Mouse (Mus musculus): ENCODE results near the gene Ehbp1. TPM values are rescaled to one million over a fixed set of nuclear protein-coding genes. Genes with fewer than 3 reads are reported as not detected.

The Ehbp1 gene
- polyA plus RNA-seq, 1 experiment from 2014 or later: 20.1 TPM

DNA sequence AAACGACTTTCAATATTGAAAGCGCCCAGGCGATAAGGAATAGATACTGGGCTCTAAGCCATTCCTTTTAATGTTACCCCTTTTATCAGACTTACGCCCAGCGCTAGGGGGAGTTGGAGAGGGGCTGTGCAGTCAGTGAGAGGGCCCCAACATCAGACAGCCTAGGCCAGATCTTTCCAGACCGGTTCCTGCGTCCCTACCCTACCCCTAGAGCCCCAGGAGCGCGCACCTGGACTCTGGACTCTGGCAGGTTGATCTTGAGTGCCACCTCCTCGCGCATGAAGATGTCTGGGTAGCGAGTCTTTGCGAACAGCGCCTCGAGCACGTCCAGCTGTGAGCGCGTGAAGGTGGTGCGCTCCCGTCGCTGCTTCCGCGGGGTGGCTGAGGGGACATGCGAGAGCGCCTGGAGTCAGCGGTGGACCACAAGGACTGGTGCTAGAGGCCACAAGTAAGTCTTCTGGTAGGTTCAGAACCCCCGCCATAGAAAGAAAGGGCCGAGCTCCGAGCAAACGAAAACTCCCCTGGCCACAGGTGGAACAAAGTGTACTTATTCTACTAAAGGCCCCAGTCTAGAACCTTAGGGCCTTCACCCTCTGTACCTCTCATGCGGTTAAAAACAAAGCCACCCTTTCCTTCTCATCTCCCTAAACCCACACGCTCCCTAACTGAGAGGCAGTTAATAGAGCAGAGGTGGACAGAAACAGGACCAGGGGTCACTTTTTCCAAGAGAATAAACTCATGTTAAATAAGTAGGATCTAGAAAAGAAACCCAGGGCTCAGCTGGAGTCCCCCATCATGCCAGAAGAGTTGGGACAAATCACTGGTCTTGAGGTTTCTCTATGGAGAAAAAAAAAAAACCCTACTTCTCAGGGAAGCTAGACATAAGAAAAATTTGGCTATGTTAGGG lies 343.7 kb downstream of the Ehbp1 start:
- Histone ChIP-seq H3K4me3 (no peak overlapping the region), H3K9ac (no peak overlapping the region), H3K4me1 (peaks cover 46% of the 10 kb centered on the region), H3K27me3 (replicated peaks) (peaks cover 91% of the 10 kb centered on the region), H3K27ac (replicated peaks) (no peak overlapping the region), H3K9me3 (no peaks in the 10 kb centered on the region), H3K4me2 (no peak overlapping the region), H3K36me3 (no peaks in the 10 kb centered on the region)
- ATAC-seq (ENCODE audit: extremely low read depth, insufficient number of reproducible peaks, low FRiP score, low TSS enrichment): no peak
- WGBS: 12% methylated on average over 32 of the region's 32 CpGs

DNA sequence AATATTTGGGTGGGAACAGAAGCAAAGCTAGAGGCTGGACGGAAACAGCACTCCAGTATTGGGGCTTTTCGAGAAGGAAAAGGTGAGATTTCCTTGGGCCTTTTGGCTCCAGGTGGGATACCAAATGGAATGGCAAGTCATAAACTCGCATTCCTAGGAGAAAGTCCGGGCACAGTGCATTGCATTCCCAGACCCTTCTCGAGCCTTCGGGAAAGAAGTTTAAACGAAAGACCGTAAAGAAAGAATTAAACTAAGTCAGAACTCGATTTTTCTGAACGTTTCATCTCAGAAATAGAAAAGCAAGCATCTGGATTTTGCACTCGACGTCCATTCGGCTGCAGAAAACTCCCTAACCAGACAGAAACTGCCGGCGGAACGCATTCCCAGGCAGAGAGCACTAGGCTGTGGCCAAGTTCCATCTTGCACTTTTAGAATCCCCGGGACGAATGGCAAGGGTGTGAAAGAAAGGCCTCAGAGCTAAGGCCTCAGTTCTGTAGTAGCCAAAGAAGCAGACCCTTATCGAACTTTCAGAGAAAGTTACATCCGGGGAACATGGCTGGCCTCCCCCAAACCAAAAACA lies 344.4 kb downstream of the Ehbp1 start:
- Histone ChIP-seq H3K9ac (no peak overlapping the region), H3K4me2 (peak overlapping the region; percentile 73), H3K9me3 (no peaks in the 10 kb centered on the region), H3K4me1 (peaks cover 45% of the 10 kb centered on the region), H3K27me3 (replicated peaks) (peaks cover 98% of the 10 kb centered on the region), H3K27ac (replicated peaks) (no peak overlapping the region), H3K4me3 (peak overlapping the region; percentile 47), H3K36me3 (no peaks in the 10 kb centered on the region)
- WGBS: 4% methylated on average over 20 of the region's 20 CpGs
- no peak for ATAC-seq (ENCODE audit: extremely low read depth, insufficient number of reproducible peaks, low FRiP score, low TSS enrichment)

DNA sequence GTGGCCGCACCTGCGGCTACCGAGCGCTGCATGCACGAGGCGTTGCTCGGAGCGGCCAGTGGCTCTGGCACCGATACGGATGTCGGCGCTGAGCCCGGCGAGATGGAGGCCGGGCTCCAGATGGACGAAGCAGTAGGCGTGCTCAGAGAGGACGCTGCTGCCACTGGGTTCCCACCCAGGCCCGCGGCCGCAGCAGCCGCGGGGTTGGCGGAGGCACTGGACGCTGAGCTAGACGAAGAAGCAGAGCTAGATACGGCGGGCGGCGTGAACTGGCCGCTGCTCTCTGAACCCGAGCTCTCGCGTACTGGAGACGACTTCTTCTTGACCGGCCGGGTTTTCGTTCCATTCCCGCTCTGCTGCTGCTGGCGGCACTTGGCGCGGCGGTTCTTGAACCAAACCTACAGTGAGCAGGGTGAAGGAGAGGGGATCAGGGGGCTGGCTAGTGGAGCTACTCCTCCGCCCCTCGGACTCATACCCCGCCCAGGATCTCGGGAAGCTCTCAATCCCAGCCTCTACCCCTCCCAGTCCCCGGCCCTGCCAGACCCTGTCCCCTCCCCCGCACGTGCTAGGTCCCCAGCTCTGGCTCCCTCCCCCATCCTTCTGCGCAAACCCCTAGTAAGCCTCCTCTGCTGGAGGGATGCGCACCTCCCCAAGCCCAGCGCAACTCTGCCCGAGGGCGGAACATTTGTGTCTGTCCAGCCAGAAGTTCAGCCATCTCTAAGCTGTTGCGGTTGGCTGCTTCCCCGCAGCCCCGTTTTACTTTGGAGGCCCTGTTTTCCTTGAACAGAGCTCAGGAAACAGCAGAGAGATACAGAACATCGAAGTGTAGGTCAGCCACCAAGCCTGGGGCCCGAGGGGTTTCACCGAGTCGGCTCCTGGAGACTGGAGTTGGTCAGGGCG lies 345.2 kb downstream of the Ehbp1 start:
- Histone ChIP-seq H3K9me3 (no peaks in the 10 kb centered on the region), H3K36me3 (no peaks in the 10 kb centered on the region), H3K9ac (peak overlapping the region; percentile 56; the same call in 1 of the 2 replicates), H3K27ac (replicated peaks) (no peak overlapping the region), H3K27me3 (replicated peaks) (peaks cover 98% of the 10 kb centered on the region), H3K4me3 (peak overlapping the region; percentile 47), H3K4me1 (peaks cover 38% of the 10 kb centered on the region), H3K4me2 (peak overlapping the region; percentile 73)
- no peak for ATAC-seq (ENCODE audit: extremely low read depth, insufficient number of reproducible peaks, low FRiP score, low TSS enrichment)
- WGBS: 1% methylated on average over 63 of the region's 63 CpGs

DNA sequence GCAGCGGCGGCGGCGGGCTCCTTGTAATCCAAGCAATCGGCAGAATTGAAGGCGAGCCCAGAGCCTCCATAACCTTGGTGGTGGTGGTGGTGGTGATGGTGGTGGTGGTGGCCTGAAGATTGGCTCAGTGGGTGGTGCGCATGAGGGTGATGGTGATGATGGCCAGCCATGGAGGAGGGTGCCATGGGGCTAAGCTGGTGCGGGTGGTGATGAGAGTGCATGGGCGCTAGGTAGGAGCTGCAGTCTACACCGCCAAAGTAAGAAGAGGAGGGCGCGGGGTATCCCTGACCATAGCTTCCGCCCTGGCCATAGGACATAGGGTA lies 345.8 kb downstream of the Ehbp1 start:
- H3K36me3 ChIP-seq: no peaks in the 10 kb centered on the region
- H3K9me3 ChIP-seq: no peaks in the 10 kb centered on the region
- peaks cover 35% of the 10 kb centered on the region for H3K4me1 ChIP-seq
- no peak overlapping the region for H3K27ac ChIP-seq (replicated peaks)
- H3K4me3 ChIP-seq: peak overlapping the region; percentile 47
- 5% methylated on average over 13 of the region's 13 CpGs for WGBS
- H3K4me2 ChIP-seq: peak overlapping the region; percentile 73
- H3K9ac ChIP-seq: peak overlapping the region; percentile 56; the same call in 1 of the 2 replicates
- H3K27me3 ChIP-seq (replicated peaks): peaks cover 96% of the 10 kb centered on the region
- ATAC-seq (ENCODE audit: extremely low read depth, insufficient number of reproducible peaks, low FRiP score, low TSS enrichment): no peak

DNA sequence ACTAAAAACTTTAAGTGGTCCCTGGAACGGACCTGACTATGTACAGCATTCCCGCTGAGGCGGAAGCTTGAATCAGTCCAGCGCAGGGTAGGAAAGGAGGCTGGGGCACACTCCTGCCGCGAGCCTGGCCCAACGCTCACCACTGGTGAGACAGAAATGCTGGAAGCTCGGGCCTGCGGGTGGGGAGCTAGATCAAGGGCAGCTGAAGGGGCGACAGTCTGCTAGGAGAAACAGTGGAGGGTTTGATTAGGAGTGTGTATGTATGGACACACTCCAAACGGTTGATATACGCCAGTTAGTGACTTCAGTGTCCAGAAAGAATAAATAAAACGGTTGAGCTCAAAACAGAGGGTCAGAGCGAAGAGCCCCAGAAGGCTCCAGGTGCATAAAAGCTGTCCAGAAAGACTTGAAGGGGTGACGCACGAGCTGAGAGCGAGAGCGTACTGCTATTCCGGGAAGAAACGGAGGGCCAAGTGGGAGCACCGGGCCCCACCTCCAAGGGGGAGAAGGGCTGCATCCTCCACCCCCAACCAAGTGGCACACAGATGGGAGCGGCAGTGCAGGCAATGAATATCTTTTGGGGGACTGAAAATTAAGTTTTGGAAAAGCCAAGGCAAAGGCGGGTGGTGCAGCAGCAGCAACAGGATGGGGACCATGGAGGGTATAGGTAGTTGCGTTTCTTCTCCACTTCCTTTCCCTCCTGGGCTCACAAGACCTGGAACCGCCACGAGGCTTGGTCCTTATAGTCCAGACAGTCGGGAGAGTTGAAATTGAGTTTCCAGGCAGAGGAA lies 346.4 kb downstream of the Ehbp1 start:
- ATAC-seq (ENCODE audit: extremely low read depth, insufficient number of reproducible peaks, low FRiP score, low TSS enrichment): no peak
- Histone ChIP-seq H3K36me3 (no peaks in the 10 kb centered on the region), H3K4me2 (peak overlapping the region; percentile 73), H3K9me3 (no peaks in the 10 kb centered on the region), H3K27me3 (replicated peaks) (peaks cover 96% of the 10 kb centered on the region), H3K4me1 (peaks cover 29% of the 10 kb centered on the region), H3K27ac (replicated peaks) (no peak overlapping the region), H3K9ac (no peak overlapping the region), H3K4me3 (peak overlapping the region; percentile 47)
- WGBS: 7% methylated on average over 27 of the region's 27 CpGs

DNA sequence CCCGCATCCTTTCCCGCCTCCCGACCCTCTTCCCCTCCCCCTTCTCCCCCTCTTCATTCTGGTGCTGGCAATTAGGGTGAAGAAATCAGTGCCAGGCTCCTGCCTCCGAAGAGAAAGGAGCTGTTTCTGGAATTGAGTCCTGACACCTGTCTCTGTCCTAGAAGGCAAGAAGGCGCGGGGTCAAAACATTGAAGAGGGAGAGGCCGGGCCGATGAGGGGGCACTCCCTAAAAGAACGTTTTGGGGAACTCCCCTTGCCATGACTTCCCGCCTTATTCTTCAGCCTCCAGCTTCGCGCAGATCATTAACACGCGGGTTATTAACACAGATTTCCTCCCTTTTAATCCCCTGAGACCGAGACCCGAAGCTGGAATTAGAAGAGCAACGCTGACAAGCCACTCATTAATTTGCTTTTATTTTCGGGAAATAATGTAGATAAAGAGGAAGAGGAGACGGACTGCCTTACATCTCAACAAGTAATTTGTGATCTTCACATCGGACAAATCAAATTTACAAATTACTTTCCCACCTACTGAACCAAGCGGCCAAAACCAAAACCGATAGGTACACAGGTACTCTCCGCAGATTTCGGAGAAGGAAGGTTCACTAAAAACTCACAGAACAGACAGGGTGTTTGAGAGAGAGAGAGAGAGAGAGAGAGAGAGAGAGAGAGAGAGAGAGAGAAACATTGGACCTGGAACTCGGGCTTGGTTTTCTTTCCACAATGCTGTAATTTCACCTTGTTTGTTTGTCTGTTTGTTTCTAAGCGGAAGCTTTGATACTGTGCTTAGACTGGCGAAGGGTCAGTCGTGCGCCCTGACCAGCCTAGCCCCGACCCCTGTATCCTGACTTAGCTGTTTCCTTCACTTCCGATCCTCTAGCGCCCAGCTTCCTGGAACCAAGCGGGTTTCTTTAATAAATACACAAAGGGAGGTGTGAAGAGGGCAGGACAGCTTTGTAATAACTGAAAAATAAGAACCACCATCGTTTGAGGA lies 347.4 kb downstream of the Ehbp1 start:
- no peak overlapping the region for H3K4me2 ChIP-seq

DNA sequence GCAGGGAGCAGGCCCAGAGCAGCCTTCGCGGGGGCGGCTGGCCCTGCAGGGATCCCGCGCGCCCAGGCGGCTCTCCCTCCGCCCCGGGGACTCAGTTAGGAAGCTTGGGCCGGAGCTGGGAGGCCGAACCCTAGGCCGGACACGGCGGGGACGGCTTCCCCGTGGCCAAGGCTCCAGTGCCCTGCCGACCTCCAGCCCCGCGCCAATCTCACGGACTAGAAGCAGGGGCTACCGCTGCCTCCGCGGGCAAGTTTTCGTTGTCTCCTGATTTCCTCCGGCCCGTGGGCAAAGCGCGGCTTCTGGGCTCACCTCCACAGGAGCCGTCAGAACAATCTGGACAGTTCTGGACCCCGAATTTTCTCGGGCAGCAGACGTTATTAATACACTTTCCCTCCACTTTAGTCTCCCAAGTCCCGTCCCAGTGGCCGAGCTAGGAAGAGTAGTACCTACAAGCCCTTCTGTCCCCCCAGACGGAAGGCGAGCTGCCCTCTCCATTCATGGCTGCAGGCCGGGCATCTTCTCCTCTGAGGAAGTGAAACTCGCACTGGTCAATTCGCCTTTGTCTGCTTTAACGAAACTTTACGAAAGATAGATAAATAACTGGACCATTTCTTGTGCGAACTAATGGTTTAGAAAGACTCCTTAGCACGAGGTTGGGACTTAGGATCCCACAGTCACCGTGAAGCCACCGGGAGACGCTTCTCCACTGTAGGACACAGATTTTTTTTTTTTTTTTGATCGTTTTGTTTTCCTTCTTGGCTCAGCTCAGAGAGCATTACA lies 348.3 kb downstream of the Ehbp1 start:
- ATAC-seq (ENCODE audit: extremely low read depth, insufficient number of reproducible peaks, low FRiP score, low TSS enrichment): no peak
- peak overlapping the region; percentile 39 for H3K4me2 ChIP-seq
- H3K9me3 ChIP-seq: no peaks in the 10 kb centered on the region
- H3K4me3 ChIP-seq: peak overlapping the region; percentile 32
- peaks cover 91% of the 10 kb centered on the region for H3K27me3 ChIP-seq (replicated peaks)
- H3K36me3 ChIP-seq: no peaks in the 10 kb centered on the region
- peaks cover 24% of the 10 kb centered on the region for H3K4me1 ChIP-seq
- under 1% methylated on average over 46 of the region's 47 CpGs for WGBS
- no peak overlapping the region for H3K9ac ChIP-seq
- no peak overlapping the region for H3K27ac ChIP-seq (replicated peaks)

More for the DNA sequence above, 347.4 kb downstream of the Ehbp1 start:
- no peak for ATAC-seq (ENCODE audit: extremely low read depth, insufficient number of reproducible peaks, low FRiP score, low TSS enrichment)
- no peaks in the 10 kb centered on the region for H3K9me3 ChIP-seq
- H3K36me3 ChIP-seq: no peaks in the 10 kb centered on the region
- WGBS: 3% methylated on average over 34 of the region's 34 CpGs
- H3K4me1 ChIP-seq: peaks cover 24% of the 10 kb centered on the region
- H3K27me3 ChIP-seq (replicated peaks): peaks cover 91% of the 10 kb centered on the region
- no peak overlapping the region for H3K27ac ChIP-seq (replicated peaks)
- no peak overlapping the region for H3K9ac ChIP-seq
- H3K4me3 ChIP-seq: no peak overlapping the region

DNA sequence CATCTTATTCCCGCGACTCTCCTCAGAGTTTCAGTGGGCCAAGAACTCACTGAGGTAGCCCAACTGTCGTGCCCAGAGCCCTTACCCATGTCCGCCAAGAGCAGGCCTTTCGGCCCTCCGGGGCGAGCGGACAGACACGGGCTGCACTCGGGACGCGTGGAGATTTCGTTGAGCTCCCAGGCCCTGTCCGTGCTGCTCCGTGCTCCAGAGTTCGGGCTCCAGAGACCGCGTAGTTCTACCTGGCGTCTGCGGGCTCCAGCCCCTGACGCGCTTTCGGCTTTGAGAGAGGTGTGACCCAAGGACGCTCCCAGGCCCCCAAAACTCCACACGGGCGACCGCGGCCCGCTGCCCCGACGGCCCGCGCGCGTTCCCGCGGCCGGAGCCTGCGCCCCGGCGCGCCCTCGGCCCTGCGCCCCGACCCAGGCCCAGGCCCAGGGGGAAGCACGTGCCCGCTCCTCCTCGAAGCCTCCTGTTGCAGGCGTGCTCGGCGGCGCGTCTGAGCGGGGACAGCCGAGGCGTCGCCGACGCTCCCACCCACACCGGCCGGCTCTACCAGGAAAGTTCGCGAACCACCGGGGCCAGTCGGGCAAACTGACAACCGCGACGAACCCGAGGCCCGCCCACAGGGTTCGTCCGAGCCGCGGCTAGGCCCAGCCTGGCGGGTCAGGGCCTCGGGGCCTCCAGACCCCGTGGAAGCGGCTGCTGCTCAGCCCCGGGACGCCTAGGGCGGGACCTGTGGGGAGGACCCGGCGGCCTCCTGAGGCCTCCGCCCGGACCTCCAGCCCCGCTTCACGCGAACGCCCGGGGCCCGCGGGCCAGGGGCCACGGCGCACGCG lies 349.1 kb downstream of the Ehbp1 start:
- ATAC-seq (ENCODE audit: extremely low read depth, insufficient number of reproducible peaks, low FRiP score, low TSS enrichment): no peak

More for the DNA sequence above, 349.1 kb downstream of the Ehbp1 start:
- Histone ChIP-seq H3K4me1 (peaks cover 24% of the 10 kb centered on the region), H3K9me3 (peaks cover 5% of the 10 kb centered on the region; the same call in 1 of the 2 replicates), H3K9ac (no peak overlapping the region), H3K27ac (replicated peaks) (no peak overlapping the region), H3K4me3 (peak overlapping the region; percentile 32), H3K4me2 (peak overlapping the region; percentile 39), H3K27me3 (replicated peaks) (peaks cover 91% of the 10 kb centered on the region), H3K36me3 (no peaks in the 10 kb centered on the region)
- WGBS: 2% methylated on average over 89 of the region's 96 CpGs
